Mouse (Mus musculus): ENCODE results near the gene Gckr. TPM values are rescaled to one million over a fixed set of nuclear protein-coding genes. Genes with fewer than 3 reads are reported as not detected.

Gckr gene
- polyA plus RNA-seq (2017; shearing (Covaris generic)) = not detected

DNA sequence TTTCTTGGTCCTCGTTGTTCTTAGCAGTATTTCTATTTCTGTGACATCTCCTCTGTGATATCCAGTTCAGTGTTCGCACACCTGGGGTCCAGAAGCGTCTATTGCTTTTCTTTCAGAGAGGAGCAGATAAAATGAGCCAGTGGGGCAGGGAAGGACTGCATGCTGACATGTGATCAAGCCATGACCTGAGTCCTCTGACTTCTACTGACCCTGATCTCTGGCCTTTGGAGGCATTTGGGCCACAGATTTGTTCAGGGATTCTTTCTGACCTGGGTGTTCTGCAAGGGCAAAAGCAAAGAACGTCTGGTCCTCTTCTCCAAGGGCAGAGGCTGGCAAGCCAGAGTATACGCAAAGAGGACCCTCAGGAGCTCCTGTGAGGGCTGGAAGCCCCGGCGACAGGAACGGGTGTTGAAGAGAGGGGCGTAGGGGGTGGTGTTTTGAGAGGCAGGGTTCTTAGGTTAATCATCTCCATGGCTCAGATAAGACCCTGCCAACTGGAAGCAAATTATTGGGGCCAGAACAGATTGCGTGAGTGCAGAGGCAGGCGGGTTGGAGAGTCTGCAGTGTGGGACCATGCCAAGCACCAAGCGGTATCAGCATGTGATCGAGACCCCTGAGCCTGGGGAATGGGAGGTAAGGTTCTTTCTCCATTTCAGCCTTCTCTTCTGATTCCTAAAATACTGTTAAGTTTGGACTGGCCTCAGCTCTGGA, at the start of gene Gckr:
Gene Gckr, plus strand, starts transcription at position 397 of the 711 bp plus-strand sequence.
- ATAC-seq = no peak

DNA sequence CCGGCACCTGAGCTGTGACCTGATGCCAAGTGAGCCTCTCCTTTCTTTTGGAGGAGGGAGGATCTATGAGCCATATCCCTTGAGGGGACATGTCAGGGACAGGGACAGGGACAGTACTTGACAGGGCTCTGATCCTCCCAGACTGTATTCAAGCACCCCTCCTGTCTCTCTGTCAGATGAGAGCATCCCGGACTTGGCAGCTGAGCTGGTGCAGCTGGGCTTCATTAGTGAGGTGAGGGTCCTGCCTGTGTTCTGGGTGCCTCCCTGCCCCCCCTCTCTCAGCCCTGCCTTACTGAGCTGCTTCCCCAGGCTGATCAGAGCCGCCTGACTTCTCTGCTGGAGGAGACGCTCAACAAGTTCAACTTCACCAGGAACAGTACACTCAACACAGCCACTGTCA, 46.5 kb upstream of the Gckr start:
- ATAC-seq = no peak

DNA sequence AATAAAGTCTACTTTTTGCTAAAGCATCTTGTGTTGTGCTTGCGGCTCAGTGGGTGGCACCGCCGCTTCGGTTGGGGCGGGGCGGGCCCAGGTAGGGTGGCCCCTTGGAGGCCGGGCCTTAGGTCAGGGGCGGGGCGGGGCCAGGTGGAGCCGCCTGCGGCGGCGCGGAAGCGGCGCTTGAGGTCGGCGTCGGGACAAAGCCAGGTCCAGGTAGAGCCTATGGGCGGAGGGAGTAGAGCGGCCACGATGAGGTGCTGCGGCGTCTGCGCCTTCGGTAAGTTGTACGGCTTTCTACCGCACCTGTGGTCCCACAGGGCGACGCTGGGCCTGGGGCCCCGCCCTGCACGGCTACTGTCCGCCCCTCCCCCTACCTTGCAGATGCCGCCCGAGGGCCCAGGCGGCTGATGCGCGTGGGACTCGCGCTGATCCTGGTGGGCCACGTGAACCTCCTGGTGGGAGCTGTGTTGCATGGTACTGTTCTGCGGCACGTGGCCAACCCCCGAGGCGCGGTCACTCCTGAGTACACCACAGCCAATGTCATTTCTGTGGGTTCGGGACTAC, 45.6 kb upstream of the Gckr start, which contains the start of gene Krtcap3:
Gene Krtcap3, plus strand, starts transcription at position 151 of the 561 bp plus-strand sequence.
- ATAC-seq = peak; percentile 63

DNA sequence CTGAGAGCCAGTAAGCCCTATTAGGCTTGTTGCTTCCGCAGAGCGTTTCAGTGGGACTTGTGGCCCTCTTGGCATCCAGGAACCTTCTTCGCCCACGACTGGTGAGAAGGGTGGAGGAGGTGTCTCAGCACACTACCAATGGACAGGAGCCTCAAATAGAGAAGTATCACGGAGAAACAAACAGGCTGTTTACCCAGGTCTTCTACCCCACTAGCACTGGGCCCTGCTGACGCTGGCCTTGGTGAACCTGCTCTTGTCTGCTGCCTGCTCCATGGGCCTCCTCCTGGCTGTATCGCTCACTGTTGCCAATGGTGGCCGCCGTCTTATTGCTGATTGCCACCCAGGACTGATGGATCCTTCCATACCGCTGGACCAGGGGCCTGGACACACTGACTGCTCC, 45.1 kb upstream of the Gckr start:
- no peak for ATAC-seq

DNA sequence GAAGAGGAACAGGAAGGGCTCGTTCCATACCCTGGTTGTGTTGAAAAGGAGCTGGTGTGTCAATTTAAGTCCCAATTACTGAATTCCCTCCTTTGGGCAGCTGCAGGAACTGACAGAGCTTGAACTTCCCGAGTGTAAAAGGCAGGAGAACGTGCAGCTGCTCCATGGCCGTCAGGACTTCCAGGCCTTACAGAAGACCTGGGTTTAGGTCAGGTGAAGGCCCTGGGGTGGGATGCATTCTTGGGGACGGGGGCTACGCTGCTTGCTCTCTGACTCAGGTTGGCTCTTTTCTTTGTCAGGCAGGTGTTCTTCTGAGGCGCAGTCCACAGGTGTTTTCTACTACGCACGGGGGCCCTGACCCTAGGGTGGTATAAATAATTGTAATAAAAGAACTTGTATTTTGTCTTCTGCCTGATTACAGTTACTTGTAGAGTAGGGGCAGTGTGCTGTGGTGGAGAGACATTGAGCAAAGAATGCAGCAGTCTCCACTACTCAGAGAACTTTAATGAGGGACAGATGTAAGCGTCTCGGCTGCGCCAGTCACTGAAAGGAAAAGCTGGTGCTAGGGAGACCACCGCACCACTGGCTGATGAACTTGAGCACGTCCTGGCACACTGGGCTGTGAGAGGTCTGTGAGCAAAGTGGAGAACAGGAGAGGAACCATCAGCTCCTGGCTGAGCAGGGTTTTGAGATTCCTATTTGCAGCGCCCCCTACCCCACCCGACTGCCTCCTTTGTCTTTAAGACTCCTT, 44.3 kb upstream of the Gckr start:
- no peak for ATAC-seq

DNA sequence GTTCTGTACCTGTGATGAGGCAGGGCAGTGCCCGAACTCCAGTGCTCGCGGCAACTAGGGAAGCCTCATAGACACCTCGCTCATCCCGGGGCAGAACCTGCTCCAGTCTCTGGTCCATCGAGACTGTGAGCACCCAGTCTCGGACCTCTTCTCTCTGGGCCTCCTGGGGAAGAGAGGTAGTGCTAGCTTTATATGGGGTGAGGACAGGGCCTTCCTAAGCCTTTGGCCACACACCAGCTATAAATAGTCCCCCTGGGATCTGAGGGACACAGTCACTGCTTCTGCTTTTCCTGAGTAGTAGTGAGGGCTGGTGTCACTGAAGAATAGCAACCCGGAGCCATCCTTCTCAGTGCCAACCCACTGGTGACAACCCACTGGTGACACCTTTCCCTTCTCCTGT, 43.4 kb upstream of the Gckr start:
- ATAC-seq = no peak

DNA sequence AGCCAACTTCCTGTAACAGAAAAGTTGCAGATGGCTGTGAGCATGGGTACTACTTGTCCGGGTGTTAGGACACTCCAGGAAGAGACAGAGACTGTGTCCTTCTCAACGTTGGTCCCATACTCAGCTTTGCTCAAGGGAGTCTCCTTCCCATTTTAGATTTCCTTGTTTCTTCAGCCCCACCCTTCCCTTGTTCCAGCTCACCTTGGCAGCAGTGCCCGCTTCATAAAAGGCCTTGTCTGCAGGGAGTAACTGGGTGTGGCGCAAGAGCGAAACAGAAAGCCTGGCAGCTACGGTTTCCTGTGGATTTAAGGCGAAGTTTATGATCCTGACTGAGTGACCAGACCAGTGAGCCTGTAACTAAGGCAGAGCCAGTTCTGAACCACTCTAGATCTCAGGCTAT, 42.8 kb upstream of the Gckr start:
- no peak for ATAC-seq

DNA sequence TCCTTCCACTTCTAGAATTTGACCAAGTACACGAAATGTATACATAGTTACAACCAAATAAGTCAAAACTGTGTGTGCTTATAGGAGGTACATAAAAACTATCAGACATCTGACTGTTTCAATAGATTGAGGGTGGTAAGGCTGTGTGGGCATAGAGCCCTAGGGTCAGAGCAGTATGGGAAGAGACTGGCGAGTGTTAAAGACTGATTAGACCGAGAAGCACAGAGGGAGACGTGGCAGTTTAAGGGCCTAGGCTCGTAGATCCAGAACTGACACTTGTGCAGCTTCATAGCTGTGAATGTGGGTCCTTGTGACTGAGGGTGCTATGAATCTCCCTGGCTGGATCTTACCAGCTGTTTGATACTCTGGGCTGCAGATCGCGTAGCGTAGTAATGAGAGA, 42.3 kb upstream of the Gckr start:
- no peak for ATAC-seq

DNA sequence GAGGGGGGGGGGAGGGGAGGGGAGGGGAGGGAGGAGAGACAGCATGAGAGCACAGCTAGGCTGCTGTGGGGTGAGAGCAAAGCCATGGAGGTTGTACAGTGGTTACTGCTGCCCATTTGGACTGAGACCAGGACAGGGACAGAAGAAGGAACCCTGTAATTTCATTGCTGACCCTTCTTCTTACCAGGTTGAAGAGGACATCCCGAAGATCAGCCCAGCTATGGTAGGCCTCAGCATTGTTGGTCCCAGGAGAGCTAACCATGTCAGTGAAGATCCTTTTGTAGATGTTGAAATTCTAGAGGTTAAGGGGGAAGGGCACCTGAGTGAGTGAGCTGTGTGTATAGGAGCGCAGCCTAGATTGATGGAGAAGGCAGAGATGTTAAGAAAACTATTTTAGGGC, 41.9 kb upstream of the Gckr start:
- ATAC-seq = no peak

DNA sequence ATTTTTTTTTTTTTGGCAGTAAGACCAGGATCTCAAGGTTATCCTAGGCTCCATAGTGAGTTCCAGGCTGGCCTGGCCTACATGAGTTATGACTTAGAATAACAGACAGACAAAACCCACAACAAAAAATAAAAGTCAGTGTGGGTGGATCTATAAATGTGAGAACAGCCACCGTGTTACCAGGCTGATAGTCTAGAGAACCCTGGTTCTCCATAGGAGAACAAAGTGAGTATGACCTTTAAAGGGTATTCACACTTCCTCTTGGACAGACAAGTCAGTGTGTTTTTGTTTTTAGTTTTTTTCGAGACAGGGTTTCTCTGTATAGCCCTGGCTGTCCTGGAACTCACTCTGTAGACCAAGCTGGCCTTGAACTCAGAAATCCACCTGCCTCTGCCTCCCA, 41.3 kb upstream of the Gckr start:
- peak; percentile 46 for ATAC-seq

DNA sequence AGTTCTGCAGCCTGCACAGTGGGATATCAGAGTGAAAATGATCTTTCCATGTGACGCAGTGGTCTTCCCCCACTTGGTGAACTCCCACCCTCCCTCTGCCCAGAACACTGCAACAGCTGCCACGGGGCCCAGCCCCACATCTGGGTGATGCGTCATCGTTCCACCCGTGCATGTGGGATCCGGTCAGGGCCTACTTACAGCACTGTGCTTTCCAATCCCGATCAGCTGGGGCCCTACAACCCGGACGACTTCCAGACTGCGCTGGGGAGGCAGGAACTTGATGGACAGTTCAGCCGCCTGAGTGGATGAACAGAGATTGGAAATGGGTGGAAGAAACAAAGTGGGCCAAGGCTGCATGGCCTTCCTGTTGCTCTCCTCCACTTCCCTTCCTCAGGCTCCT, 39.6 kb upstream of the Gckr start:
- no peak for ATAC-seq

DNA sequence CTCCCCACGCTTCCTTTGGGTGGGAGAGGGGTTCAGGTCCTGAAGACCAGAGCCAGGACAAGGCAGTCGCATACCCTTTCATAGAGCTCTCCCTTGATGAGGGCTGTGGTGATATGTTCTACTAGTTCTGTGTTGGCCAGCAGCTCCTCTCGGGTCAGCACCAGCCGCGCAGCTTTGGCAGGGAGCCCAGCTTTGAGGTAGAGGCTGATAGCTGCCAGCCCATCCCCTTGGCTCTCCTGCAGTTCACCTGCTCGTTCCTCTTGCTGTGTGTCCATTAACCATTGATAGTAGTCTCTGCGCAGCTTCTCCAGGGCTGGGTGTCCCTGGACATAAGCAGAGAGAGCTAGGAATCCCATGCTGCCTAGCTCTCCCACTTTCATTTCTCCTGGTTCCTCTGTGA, 31.1 kb upstream of the Gckr start:
- ATAC-seq = no peak

DNA sequence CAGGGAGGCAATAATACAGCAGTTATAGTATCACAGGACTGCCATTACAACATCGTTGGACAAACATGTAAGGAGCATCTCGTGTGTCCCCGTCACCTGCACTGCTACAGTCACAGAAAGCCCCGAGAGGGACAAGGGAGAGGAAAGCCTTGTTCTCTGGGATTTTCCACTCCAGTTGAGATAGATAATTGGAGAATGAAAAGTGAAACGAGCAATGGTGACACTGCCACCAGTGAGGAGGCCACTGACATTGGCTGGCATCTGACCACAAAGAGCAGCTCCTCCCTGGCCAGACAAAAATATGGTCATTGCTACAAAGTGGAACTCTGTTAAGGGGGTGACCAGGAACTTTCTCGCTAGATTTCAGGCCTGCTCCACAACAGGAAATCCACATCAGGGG, 29.6 kb upstream of the Gckr start:
- ATAC-seq = no peak

DNA sequence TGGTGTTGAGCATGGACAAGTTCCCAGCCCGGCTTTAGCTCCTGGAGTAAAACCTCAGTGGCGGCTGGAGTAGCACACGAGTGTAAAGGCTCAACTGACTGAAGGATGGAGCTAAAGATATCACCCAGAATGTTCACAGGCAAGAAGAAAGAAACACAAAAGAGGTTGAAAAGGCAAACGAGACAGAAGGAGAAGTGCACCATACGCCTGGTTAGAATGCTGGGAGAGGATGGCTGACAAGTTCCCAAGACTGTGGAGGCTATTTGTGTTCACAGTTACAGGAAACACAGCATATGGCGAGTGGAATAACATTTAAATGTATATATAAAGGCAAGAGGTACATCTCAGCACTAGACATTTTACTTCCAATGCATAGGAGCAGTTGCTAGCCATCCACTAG, 24.2 kb upstream of the Gckr start:
- no peak for ATAC-seq

DNA sequence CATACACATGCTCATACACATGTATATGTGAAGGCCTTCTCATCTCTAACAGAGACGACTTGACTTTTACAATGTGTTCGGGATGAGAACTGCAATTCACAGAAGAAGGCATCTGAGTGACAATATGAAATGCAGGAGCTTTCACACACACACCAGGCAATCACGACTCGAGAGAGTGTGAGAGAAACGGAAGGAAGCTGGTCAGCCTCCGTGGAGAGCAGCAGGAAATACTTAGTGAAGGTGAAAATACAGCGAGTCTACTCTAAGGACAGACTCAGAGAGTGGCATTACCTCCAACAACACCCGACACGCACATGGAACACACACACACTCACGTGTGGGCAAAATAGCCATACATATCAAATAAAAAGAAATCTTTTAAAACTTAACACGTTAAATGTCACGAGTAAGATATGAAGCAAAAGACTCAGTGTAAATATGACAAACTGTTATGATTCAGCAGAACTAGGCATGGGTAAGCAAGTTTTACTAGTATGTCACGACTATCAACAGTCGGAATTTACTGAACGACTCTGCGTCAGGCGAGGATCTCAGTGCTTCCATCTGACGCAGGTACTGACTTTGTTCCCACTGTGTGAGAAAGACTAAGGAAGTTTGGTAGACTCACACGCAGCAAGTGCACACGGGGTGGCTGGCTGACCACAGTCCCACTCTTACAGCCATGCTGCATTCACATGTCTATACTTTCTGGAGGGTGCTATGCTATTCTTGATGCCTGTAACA, 17.8 kb upstream of the Gckr start:
- ATAC-seq = peak; percentile 68

DNA sequence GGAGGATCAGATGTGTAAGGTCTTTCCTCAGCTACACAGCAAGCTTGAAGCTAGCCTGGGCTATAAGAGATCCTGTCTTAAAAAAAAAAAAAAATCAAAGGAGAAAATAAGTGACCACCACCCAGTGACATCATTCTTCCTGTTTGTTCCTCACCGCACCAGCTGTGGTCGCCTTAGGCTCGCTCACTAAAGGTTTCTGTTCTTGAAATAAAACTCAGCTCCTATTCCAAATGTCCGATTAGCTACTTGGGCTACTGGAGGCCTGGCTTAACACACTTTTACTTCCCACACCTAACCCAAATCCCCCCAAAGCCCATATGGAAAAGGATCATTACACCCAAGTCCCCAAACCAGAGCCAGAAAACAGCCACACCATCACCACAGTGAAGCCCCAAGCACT, 9.0 kb upstream of the Gckr start:
- ATAC-seq = no peak

DNA sequence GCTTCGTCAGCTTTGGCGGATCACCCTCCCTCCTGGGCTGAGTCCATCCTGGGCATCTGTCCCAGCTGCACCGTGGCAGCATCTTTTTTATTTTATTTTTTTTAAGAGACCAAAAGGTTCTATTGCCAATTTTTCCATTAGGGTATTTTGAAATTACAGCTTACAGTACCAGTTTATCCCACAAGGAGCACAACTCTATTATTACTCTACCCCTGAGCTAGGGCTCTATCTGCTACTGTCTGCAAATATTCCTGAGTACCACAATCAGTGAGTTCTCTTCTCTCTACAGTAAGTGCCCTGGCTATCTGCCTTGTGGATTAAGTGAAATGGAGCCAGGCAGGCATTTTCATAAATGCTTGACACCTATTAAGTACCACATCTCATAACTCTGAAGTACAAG, 8.6 kb upstream of the Gckr start:
- ATAC-seq = no peak

DNA sequence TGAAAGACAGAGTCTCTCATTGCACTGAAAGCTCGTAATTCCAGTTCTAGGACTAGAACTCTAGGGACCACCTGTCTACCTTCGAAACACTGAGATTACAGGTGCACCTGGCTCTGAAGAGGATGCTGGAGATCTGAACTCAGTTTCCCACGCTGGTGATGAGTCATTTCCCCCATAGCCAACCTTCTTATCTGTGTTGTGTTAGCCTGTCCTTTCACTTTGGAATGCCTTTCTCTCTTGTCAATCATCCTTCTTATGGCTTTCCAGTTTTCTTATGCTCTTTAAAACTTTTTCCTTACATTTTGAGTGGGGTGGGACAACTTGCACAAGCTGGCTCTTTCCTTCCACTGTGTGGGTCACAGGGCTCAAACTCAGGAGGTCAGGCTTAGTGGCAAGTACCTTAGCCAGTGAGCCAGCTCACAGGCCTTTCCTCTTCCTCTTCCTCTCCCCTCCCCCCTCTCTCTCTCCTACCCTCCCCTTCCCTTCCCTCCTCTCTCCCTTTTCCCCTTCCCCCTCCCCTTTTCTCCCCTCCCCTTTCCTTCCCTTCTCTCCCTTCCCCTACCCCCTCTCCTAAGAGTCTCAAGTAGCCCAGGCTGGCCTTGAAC, 7.5 kb upstream of the Gckr start:
- no peak for ATAC-seq

DNA sequence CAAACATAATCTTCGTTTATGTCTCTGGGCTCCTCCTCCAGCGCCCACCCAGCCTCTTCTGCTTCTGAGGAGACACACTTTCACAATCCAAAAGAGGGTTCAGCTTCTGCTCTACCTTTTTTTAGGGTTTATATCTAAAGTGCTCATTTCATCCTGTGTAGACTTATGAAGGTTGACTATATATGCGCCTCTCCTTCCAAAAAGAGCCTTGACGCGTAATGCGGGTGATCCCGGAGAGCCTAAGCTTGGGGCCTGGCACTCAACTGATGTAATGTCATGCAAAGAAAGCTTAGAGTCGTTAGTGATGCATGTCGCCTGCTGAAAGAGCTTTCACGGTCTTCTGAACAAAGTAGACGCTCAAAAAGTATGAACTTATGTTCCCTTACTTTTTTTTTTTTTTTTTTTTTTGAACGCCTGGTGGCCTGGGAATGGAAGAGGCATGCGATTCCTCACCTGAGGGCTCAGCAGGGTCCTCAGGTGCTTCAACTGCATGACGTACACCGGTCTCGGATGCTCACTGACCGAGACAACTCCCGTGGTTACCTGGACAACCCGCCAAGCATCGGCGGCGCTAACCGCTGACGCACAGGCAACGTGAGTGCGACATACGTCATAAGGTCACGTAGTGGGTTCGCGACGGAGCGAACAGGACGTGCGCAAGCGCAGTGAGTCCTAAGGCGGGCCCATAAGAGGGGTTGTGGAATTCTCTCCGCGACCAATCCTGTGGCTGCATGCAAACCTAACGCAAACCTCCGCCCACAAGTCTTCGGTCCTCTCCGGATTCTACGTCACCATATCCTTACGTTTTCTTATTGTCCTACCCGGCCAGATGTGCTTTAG, 6.5 kb upstream of the Gckr start, which contains the start of gene Ift172:
Gene Ift172, minus strand, starts transcription at position 596 of the 840 bp plus-strand sequence.
- ATAC-seq = peak; percentile 97

DNA sequence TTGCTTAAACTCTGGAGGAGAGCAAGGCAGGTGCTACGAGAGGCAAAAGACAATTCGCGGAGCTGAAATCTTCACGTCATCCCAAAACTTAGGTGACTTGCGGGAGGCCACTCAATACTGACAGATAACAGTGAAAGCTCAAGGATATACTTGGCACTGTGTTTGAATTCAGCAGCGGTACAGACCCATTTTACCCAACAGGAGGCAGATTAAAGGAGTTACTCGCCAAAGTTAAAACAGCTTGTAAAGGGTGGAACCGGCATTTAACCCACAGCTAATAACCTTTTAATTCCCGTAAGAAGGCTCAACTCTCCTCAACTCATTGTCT, 5.9 kb upstream of the Gckr start:
- no peak for ATAC-seq

DNA sequence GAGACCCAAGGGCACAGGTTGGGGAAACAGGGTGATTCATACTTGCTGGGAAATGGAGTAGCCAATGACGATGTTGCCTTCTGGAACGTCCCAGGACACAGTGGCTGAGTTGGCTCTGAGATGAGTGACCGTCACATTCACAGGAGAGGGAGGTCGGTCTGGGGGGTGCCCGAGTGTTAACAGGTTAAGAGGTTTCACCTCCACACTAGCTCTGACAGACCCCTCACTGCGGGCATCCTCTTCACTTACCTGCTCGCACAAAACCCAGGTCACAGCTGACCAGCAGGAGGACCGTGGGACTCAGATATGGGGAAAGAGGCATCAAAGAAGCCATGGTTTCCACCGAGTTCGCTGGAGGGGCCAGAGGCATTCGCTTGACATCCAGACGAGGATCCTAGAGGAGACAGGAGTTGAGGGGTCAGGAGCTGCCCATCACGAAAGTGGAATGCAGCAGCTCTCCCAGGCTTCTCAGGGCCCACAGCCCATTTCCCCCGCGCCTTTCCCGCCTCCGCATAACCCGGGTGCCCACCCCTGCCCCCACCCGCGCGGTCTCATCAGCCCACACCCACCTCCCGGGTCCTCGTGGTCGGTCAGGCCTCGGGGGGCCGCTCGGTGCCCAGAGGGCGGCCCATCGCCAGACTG, 2.2 kb upstream of the Gckr start:
- ATAC-seq = no peak
